Mouse (Mus musculus) macrophage (primary cell): ENCODE data around the gene Aamp. TPM values are rescaled to one million over a fixed set of nuclear protein-coding genes. Genes with fewer than 3 reads are reported as not detected.
"Not testable (repeated sequence)": the region's sequence is repeated elsewhere in the genome, so short reads cannot be mapped to it uniquely, and the experiment has no call there.

Experiments
- H3K27ac ChIP-seq: fragments of 350-480 bp; formaldehyde crosslinking; 2 replicates; pipeline ENCODE4 v1.9.0; 2021
- H3K36me3 ChIP-seq: fragments of 350-480 bp; formaldehyde crosslinking; 2 replicates; pipeline ENCODE4 v1.9.0; 2021; ENCODE audit errors: inconsistent target
- H3K4me3 ChIP-seq: fragments of 350-480 bp; formaldehyde crosslinking; 2 replicates; pipeline ENCODE4 v1.9.0; 2021; ENCODE audit errors: inconsistent target
- H3K79me2 ChIP-seq: fragments of 350-480 bp; formaldehyde crosslinking; 2 replicates; pipeline ENCODE4 v1.9.0; 2021; ENCODE audit errors: inconsistent target
- WGBS: methylation state at CpG from one replicate; pipeline ENCODE4 v1.1.7; 2026; ENCODE audit warnings: inconsistent platforms; ENCODE audit not compliant: missing documents; 5-methylcytosine and 5-hydroxymethylcytosine counted together
- polyA plus RNA-seq: library from polyadenylated mRNA; stranded (reverse); fragments of 250-400 nt; gene quantifications from 3 replicates; pipeline ENCODE4 v1.2.4, GENCODE M21; 2018; ENCODE audit warnings: inconsistent platforms
- total RNA-seq, 78 experiments: library from RNA; depleted of rRNA; stranded (reverse); fragments of 250-400 nt; gene quantifications; 1 replicate in 9 of 78; 2 replicates in 24 of 78; 3 replicates in 43 of 78; 4 replicates in 2 of 78; pipeline ENCODE4 v1.2.4; 2018; ENCODE audit warnings: inconsistent platforms in 56 of 78

Gene Aamp
- 100 to 1,000 TPM in 15 of 26 experiments, 10 to 100 TPM in 11; 59.6 to 168 (median 103) TPM for total RNA-seq (2018; cell fraction: chromatin; rRNA removed)
- 100 to 1,000 TPM in 14 of 26 experiments, 10 to 100 TPM in 12; 71.7 to 130 (median 108) TPM for total RNA-seq (2018; cell fraction: cytosol; rRNA removed)
- total RNA-seq (2018; cell fraction: nucleus; rRNA removed), result 100 to 1,000 TPM in 6 of 26 experiments, 10 to 100 TPM in 20; 63.0 to 123 (median 93.6) TPM
- polyA plus RNA-seq, result 115 to 127 TPM (median 119 TPM) in 3 replicates

DNA sequence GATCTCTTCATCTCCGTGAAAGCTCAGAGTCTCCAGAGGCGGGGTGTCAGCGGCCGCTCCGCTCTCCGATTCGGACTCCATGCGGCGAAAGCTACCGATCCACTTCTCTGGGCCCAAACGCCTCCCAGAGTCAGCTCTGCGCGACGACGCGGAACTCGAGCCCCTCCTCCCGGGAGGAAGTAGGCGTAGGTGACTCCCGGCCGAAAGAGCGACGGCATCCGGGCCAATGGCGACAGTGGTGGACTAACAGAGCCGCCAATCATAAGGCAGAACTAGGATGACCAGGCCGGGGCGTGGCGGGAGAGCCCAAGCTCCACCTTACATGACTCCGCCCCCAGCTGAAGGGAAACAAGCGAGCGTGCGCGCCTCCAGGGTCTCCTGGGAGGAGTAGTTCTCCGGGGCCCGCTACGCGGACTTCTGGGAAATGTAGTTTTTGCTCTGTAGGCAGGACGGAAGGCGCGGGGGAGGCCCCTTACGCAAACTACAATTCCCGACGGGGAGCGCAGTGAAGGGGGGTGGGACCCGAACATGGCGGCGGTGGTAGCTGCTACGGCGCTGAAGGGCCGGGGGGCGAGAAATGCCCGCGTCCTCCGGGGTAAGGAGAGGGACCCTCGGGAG lies at the start of gene Aamp, which contains the start of gene Pnkd:
Gene Aamp, minus strand, starts transcription at position 196 of the 618 bp plus-strand sequence.
Gene Pnkd, plus strand, starts transcription at position 388 of the 618 bp plus-strand sequence.
- Histone ChIP-seq H3K36me3 (peaks cover 56% of the 10 kb centered on the region), H3K27ac (peak within 1 kb of the TSS; percentile 79), H3K4me3 (peak within 1 kb of the TSS; percentile 95), H3K79me2 (peaks cover 28% of the 10 kb centered on the region)
- 0% methylated on average over 54 of the region's 56 CpGs for WGBS

DNA sequence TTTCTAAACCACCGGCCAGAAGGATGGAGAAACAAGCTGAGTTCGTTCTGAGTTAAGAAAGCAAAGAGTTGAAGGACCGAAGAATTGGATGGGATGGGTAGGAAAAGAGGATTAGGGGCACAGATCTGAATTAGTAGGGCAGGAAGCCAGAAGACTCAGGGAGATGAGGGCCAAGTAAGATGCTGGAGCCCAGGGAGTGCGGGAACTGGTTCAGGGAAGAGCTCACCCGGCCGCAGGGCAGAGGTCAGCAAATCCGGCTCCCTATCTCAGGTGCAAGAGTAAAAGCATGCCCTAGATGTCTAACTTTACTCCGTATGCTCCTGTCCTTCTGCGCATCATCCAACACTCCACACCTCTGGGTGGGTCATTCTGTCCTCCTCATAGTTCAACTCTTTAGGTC lies 48.4 kb upstream of the Aamp start:
- no peak overlapping the region for H3K27ac ChIP-seq
- H3K36me3 ChIP-seq, result no peaks in the 10 kb centered on the region
- 27% methylated on average over 9 of the region's 9 CpGs for WGBS
- H3K4me3 ChIP-seq, result peak overlapping the region; percentile 31; the same call in 1 of the 2 replicates
- H3K79me2 ChIP-seq, result no peaks in the 10 kb centered on the region

DNA sequence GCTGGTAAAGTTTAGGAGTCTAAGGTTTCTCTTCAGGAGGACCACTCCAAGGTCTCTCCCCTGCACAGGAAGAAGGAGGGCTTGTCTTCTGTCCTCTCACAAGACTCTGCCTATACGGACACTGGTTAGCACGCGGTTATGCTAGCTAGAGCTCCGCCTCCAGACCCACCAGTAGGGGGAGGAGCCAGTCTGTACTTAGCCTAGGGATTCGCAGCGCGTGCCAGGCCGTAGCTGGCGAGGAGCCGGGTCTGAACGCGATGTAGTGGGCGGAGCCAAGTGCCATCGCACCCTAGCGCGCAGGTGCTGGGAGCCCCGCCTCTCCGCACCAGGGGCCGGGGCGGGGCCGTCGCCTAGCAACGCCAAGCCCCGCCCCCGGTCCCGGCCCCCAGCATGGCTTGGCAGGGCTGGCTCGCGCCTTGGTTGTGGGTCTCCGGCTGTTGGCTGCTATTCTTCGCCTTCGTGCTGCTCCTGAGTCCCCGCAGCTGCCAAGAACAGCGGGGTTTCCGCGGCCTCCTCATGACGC lies 47.8 kb upstream of the Aamp start:
- peak overlapping the region; percentile 31; the same call in 1 of the 2 replicates for H3K4me3 ChIP-seq
- no peak overlapping the region for H3K27ac ChIP-seq
- no peaks in the 10 kb centered on the region for H3K79me2 ChIP-seq
- under 1% methylated on average over 36 of the region's 36 CpGs for WGBS
- H3K36me3 ChIP-seq, result no peaks in the 10 kb centered on the region

DNA sequence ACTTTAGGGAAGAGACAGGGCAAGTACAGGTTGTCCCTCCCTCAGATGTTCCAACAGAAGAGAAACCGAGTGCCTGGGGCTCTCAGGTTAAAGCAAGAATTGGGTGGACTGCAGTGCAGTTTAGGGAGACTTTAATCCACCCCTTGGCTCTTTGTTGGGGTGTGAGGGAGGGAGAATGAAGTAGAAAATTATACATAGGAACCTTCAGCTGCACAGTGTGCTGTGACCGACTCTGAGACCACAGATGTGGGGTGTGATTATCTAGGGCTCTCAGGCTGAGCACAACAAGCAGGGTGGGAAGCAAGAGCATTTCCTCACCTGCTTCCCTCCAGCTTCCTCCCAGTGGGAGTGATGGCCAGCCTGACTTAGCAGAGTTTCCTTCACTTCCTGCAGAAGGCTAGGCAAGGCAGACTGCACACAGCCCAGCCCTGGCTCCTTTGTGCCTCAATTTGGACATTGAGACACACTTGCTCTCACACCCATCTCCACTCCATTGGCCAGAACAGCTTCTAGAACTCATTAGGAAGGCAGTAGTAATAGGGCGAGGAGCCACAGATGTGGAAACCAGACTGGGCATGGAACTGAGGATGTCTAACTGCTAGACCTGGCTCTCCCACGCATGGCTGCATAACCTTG lies 46.6 kb upstream of the Aamp start:
- H3K79me2 ChIP-seq, result no peaks in the 10 kb centered on the region
- H3K4me3 ChIP-seq, result no peak overlapping the region
- no peak overlapping the region for H3K27ac ChIP-seq
- no peaks in the 10 kb centered on the region for H3K36me3 ChIP-seq
- 34% methylated on average over 4 of the region's 4 CpGs for WGBS

DNA sequence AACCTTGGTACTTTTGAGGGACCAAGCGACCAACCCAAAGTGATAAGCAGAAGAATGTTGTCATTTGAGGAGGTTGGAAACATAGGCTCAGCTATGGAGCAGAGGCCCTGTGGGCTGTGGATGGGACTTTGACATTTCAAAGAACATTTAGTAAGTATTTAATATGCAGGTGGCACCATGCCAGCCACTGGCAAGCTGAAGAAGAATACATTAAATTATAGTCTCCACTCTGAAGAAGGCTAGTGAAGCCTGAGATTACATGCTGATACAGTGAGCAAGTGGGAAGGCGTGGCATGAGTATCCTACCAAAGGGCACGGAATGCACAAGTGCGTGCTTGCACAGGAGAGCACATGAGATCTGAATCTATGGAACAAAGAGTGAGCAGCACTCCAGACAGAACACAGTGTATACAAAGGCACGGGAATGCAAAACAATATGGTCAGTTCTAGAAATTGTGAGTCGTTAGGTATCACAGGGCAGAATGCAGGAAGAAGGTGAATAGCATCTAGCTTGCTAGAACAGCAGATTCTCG lies 45.4 kb upstream of the Aamp start:
- H3K4me3 ChIP-seq, result no peak overlapping the region
- H3K36me3 ChIP-seq, result no peaks in the 10 kb centered on the region
- WGBS, result 91% methylated on average over 7 of the region's 7 CpGs
- no peaks in the 10 kb centered on the region for H3K79me2 ChIP-seq
- no peak overlapping the region for H3K27ac ChIP-seq

DNA sequence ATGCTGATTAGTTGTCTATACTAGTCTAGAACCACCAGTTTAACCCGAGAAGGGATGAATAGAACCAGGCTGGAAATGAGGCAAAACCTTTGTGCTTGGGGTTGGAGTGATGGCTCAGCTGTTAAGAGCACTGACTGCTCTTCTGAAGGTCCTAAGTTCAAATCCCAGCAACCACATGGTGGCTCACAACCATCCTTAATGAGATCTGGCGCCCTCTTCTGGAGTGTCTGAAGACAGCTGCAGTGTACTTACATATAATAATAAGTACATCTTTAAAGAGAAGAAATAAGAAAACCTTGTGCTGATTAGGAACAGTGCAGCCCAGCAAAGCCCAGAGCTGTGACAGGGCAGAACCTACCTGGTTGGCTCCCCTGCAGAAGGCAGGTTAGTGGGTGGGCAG lies 42.4 kb upstream of the Aamp start:
- H3K79me2 ChIP-seq, H3K4me3 ChIP-seq, H3K36me3 ChIP-seq, H3K27ac ChIP-seq: not testable (repeated sequence)
- WGBS, result 83% methylated on average over 2 of the region's 2 CpGs

DNA sequence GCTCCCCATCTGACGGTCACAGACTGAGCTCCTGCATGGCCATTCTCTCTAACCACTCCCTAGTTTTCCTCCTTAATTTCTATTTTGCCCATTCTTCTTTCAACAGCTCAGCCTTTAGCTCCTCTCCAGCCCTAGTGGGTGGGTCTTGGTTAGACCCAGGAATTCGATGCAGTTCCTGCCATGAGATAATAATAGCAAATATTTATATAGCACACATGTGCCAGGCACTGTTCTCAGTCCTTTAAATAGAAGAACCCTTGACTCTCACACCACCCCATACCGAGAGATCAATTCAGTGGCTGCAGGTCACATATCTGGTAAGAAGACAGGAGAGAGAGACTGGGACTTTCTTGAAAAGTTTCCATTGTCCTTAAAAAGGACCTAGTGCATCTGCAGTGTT lies 36.9 kb upstream of the Aamp start:
- H3K79me2 ChIP-seq, result no peaks in the 10 kb centered on the region
- WGBS, result 95% methylated on average over 2 of the region's 3 CpGs

DNA sequence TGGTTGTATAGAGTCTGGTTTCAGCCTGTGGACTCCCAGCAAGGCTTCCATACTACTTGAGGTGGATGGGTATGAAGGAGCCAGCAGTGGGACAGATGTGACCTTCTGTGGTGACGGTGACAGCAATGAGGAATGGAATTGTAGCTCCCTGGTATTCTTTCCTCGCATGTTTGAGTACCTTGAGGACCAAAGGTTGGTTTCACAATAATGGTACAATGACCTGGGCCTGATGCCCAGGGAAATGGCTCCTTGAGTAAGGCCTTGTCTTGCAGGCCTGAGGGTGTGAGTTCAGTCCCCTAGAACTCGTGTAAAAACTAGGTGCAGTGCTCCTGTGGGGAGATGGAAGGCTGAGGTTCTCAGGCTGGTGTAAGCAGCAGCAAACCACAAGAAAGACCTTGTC lies 34.2 kb upstream of the Aamp start:
- Histone ChIP-seq H3K27ac (no peak overlapping the region), H3K79me2 (no peaks in the 10 kb centered on the region), H3K4me3 (no peak overlapping the region), H3K36me3 (no peaks in the 10 kb centered on the region)
- 87% methylated on average over 3 of the region's 3 CpGs for WGBS

More for the DNA sequence above, 36.9 kb upstream of the Aamp start:
- Histone ChIP-seq H3K27ac (no peak overlapping the region), H3K36me3 (no peaks in the 10 kb centered on the region), H3K4me3 (no peak overlapping the region)

DNA sequence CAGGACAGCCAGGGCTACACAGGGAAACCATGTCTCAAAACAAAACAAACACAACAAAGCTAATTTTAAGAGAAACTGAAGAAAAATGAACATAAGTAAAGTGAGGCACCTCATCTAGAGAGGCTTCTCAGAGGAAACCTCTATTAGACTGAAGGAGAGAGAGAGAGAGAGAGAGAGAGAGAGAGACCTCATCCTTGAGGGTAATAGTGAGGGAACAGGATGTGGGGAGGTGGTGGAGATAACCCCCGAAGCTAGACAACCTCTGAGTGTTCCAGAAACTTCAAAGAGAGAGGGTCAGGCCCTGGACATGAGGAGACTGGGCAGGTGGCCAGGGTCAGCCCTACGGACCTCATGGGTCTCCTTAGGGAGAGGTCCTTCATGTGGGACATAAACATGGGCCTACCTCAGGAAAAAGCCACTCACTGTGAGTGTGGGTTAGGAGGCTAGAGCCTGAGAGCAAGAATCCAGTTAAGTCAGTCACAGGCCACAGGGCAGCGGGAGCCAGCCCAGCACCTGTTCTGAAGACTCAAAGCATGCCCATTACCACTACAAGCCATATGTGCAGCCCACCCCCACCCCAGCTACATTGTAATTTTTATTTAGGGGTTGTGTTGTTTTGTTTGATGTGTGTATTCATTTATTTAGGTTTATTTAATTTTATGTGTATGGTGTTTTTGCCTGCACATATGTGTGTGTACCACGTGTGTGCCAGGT lies 31.7 kb upstream of the Aamp start:
- Histone ChIP-seq H3K79me2 (no peaks in the 10 kb centered on the region), H3K36me3 (no peaks in the 10 kb centered on the region), H3K4me3 (no peak overlapping the region), H3K27ac (no peak overlapping the region)
- 71% methylated on average over 3 of the region's 4 CpGs for WGBS

DNA sequence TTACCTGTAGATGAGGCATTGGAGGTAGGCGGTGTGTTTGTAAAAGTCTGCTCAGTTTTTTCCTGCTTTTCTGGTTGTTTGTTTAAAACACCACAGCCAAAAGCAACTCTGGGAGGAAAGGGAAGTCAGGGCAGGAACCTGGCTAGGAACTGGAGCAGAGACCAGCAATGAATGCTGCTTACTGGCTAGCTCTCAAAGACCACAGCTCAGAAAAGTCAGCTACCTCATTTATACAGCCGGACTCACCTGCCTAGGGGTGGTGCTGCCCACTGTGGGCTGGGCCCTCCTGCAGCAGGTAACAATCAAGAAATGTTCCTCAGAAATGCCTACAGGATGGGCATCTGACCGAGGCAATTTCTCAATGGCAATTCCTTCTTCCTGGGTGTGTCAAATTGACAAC lies 30.3 kb upstream of the Aamp start:
- no peak overlapping the region for H3K4me3 ChIP-seq
- WGBS, result 89% methylated on average over 3 of the region's 3 CpGs
- H3K27ac ChIP-seq, result no peak overlapping the region
- H3K36me3 ChIP-seq, result no peaks in the 10 kb centered on the region
- no peaks in the 10 kb centered on the region for H3K79me2 ChIP-seq

DNA sequence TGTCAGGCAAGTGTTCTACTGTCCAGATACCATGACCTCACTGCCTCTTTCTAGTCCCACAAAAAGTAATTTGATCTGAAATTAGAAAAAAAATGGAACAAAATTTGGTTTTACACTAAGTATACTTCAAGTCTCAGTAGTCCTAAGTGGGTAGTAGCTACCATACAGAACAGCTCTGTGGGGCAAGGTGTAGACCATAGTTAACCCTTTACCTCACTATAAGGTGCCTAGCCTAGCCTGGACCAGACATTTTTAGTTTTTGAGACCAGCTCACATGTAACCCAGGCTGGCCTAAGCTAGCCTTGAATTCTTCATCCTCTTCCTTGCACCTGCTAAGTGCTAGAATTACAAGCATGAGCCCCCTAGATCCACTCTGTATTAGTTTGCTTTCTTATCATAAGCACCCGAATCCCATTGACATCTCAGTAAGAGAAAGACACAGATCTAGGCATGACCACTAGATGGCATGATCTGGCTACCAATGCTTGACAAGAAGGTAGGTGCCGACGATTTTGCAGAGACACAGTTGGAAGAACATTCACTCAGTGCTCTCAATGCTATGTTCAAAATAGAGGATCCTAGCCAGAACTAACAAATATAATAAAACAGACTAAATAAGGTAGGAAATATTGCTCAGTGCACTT lies 28.6 kb upstream of the Aamp start:
- Histone ChIP-seq H3K27ac (no peak overlapping the region), H3K4me3 (no peak overlapping the region), H3K79me2 (no peaks in the 10 kb centered on the region), H3K36me3 (no peaks in the 10 kb centered on the region)
- WGBS, result 0% methylated on average over 3 of the region's 3 CpGs

DNA sequence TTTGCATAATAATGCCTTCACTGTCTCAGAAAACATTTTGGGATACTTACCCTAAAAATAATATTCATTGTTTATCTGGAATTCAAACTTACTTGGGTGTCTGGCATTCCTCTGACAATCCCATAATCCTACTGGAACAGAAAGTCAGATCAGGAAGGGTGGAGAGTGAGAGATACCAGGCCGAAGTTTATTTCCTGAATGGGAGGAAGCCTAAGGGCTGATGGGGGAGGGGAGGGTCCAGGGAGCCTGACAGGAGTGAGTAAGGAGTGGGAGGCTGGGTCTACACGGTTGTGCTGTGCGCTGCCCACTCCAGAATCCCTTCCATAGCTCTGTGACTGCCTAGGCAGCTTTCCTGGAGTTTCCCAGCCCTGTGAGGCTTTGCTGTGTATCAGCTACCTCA lies 25.2 kb upstream of the Aamp start:
- WGBS, result 48% methylated on average over 3 of the region's 3 CpGs
- H3K79me2 ChIP-seq, result no peaks in the 10 kb centered on the region
- H3K4me3 ChIP-seq, result no peak overlapping the region
- no peak overlapping the region for H3K27ac ChIP-seq
- H3K36me3 ChIP-seq, result no peaks in the 10 kb centered on the region

DNA sequence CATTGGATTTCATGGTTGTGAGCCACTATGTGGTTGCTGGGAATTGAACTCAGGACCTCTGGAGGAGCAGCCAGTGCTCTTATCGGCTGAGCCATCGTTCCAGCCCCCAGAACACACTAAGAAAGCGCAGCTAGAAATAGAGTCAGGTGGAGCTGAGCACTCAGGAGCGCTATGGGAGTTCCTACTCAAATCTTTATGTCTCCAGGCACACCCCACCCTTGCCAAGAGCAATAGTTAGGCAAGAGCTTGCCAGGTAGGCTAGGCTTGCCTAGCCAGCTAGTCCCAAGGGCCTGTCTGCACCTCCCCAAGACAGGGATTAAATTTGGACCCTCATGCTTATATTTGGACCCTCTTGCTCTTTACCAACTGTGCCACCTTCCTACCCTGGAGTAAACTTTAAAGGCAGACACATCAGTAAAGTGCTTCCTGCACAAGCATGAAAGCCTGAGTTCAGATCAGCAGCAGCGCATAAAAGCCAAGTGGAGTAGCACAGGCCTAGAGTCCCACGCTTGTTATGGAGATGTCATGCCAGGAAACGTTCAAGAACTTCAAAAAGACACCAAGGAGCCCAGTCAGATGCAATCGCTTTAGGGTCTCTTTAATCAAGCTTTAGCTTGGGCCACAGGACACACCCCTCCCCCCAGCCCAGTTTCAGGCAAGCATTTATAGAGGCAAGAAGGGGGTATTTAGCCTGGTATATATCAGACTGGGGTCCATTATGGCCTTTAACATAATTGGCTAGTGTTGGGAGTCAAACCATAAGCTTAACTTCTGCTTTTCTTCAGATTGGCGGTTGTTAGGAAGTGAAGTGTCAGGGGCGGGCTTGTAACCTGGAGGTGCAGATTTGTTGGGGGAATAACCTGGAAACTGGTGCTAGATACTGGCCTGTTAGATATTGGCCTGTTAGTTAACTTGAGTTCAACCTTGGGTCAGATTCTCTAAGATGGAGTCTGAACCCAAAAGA lies 23.7 kb upstream of the Aamp start:
- Histone ChIP-seq H3K79me2 (peaks cover 4% of the 10 kb centered on the region), H3K36me3 (no peaks in the 10 kb centered on the region), H3K4me3 (no peak overlapping the region), H3K27ac (no peak overlapping the region)
- WGBS, result 64% methylated on average over 10 of the region's 10 CpGs
